Mouse (Mus musculus): Measurements from ENCODE around the gene Oaz3. TPM values are rescaled to one million over a fixed set of nuclear protein-coding genes. Genes with fewer than 3 reads are reported as not detected.

Oaz3 gene
- total RNA-seq, 2 experiments from 2014 or later: not detected

GRCm38 (mm10) chr3:94459834-94460233, 16.1 kb upstream of the Oaz3 start:
- intact Hi-C loops (cut with DNase I): loop anchor here (5.0 kb wide), 2 partner anchors 122 to 262 kb away; partner anchors contain the start of gene Snx27
- DNase-seq: no peak

GRCm38 (mm10) chr3:94457055-94457454, 13.3 kb upstream of the Oaz3 start:
- intact Hi-C loops (cut with DNase I): loop anchor here (2.0 to 5.0 kb wide), 3 partner anchors 46 to 265 kb away; partner anchors contain the start of gene Snx27
- DNase-seq: no peak

- DNase-seq: peak; percentile 78 to 86
- intact Hi-C loops (cut with DNase I): loop anchor here (1.0 to 5.0 kb wide), 4 partner anchors 46 to 266 kb away; partner anchors contain the start of gene Snx27
These were observed 12.8 kb upstream of the Oaz3 start for GRCm38 (mm10) chr3:94456529-94457000.

- intact Hi-C loops (cut with DNase I): no loop called here
- DNase-seq: no peak
These were observed 5.7 kb upstream of the Oaz3 start for GRCm38 (mm10) chr3:94449377-94449776.

- intact Hi-C loops (cut with DNase I): loop anchor here (5.0 kb wide), 1 partner anchor 76 kb away; no protein-coding TSS in a partner anchor
- DNase-seq: peak; percentile 97 to 98
These were observed 641 bp downstream of the Oaz3 start, which contains the start of gene Mrpl9 for GRCm38 (mm10) chr3:94442951-94443596. Gene Mrpl9 (plus strand): TSS chr3:94443318.

- peak in 1 of 2 experiments; percentile 4 for DNase-seq
- intact Hi-C loops (cut with DNase I): loop anchor here (5.0 kb wide), 1 partner anchor 74 kb away; no protein-coding TSS in a partner anchor
These were observed 2.5 kb downstream of the Oaz3 start for GRCm38 (mm10) chr3:94441182-94441581.

GRCm38 (mm10) chr3:94436420-94436819, 7.3 kb downstream of the Oaz3 start:
- intact Hi-C loops (cut with DNase I): no loop called here
- DNase-seq: no peak

- no peak for DNase-seq
- intact Hi-C loops (cut with DNase I): no loop called here
These were observed 9.4 kb downstream of the Oaz3 start for GRCm38 (mm10) chr3:94434305-94434704.

- no peak for DNase-seq
- intact Hi-C loops (cut with DNase I): no loop called here
These were observed 12.7 kb downstream of the Oaz3 start for GRCm38 (mm10) chr3:94430980-94431379.

- intact Hi-C loops (cut with DNase I): no loop called here
- DNase-seq: peak; percentile 90 to 92
These were observed 30.6 kb downstream of the Oaz3 start, which contains the start of gene Tdrkh for GRCm38 (mm10) chr3:94413031-94413679. Gene Tdrkh (plus strand): TSS chr3:94413273.

- DNase-seq: peak in 1 of 2 experiments; percentile 9
- intact Hi-C loops (cut with DNase I): no loop called here
These were observed 31.2 kb downstream of the Oaz3 start for GRCm38 (mm10) chr3:94412530-94412929.

GRCm38 (mm10) chr3:94405561-94405960, 38.2 kb downstream of the Oaz3 start:
- intact Hi-C loops (cut with DNase I): no loop called here

GRCm38 (mm10) chr3:94404366-94405054, 39.2 kb downstream of the Oaz3 start:
- intact Hi-C loops (cut with DNase I): no loop called here
- DNase-seq: peak in 1 of 2 experiments; percentile 13

More at GRCm38 (mm10) chr3:94405561-94405960, 38.2 kb downstream of the Oaz3 start:
- no peak for DNase-seq

GRCm38 (mm10) chr3:94402451-94402850, 41.3 kb downstream of the Oaz3 start:
- intact Hi-C loops (cut with DNase I): no loop called here
- DNase-seq: no peak

- DNase-seq: no peak
- intact Hi-C loops (cut with DNase I): no loop called here
These were observed 43.9 kb downstream of the Oaz3 start for GRCm38 (mm10) chr3:94399663-94400310.

- intact Hi-C loops (cut with DNase I): no loop called here
- peak; percentile 14 to 23 for DNase-seq
These were observed 44.7 kb downstream of the Oaz3 start for GRCm38 (mm10) chr3:94398943-94399481.

GRCm38 (mm10) chr3:94398217-94398616, 45.5 kb downstream of the Oaz3 start, which contains the start of gene Lingo4:
Gene Lingo4 (plus strand): TSS chr3:94398517.
- no peak for DNase-seq
- intact Hi-C loops (cut with DNase I): no loop called here

GRCm38 (mm10) chr3:94396851-94397250, 46.9 kb downstream of the Oaz3 start:
- intact Hi-C loops (cut with DNase I): no loop called here
- no peak for DNase-seq

GRCm38 (mm10) chr3:94396336-94396735, 47.4 kb downstream of the Oaz3 start:
- DNase-seq: no peak
- intact Hi-C loops (cut with DNase I): no loop called here

- no peak for DNase-seq
- intact Hi-C loops (cut with DNase I): no loop called here
These were observed 50.7 kb downstream of the Oaz3 start for GRCm38 (mm10) chr3:94393049-94393448.
